Mouse (Mus musculus): ENCODE results near the gene Bglap2.
"Not testable (repeated sequence)": the region's sequence is repeated elsewhere in the genome, so short reads cannot be mapped to it uniquely, and the experiment has no call there.

DNA sequence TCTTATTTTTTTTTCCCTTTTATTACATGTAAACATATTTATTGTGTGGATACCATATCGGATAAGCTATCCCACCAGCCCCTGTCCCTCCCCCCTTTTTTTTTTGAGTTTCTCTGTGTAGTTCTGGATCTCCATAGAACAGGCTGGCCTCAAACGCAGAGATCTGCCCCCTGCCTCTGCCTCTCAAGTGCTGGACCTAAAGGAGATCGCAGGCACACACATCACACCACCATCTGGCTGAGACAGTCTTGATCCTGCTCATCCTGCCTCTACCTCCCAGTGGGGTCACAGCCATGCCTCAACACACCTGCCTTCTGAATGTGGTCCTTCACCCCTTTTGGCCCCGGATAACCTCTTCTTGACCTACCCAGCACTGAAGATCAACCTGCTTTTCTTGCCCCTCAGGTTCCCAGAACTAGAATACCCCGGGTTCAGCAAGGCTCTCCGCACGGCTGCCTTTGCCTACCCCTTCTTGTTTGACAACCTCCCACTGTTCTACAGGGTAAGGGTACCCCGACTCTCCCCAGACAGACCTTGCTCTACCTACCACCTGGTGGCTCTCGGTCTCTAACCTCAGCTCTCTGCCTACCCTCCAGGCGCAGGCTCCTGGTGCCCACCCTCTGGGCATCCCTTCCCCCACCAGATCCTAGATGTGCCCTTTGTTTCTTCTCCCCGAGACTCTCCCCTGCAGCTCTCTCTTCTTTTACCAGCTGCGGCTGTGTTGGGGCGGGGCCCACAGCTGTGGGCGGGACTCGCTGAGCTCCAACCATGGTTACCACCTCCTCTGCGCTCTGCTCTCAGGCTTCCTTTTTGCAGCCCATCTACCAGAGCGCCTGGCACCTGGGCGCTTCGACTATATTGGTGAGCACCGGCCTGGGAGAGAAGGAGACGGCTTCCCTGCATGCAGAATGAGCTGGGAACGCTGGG, 3.2 kb upstream of the Bglap2 start:
- TF ChIP-seq EP300, CTCF (IDR thresholded peaks at IDR 0.05; ENCODE audit: low read depth): not testable (repeated sequence)

Measured in liver, postnatal 0 days (tissue).